Mouse (Mus musculus): ENCODE results near the gene Gm5475. TPM values are rescaled to one million over a fixed set of nuclear protein-coding genes. Genes with fewer than 3 reads are reported as not detected.

Gene Gm5475
- polyA plus RNA-seq, 1 experiment from 2014 or later = 0.10 TPM

DNA sequence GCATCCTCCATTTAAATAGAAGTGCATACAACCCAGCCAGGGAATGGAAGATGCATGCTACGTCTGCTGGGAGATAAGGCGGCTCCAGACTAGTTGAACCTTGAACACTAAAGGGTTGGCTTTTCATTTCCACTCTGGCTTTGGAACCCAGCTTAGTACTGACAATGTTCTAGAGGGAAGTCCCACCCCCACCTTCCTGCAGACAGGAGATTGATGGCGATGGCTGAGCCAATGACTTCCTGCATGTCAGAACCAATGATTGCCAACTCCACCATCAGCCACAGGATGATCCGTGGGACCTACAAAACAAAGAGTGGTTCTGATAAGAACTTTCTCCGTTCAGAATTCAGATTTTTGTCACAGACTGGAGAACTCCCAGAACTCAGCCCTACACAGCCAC lies 15.9 kb upstream of the Gm5475 start:
- no peak overlapping the region for H3K9ac ChIP-seq (ENCODE audit: low read depth, low read length)
- H3K27me3 ChIP-seq (ENCODE audit: control insufficient read depth, insufficient read depth, low read depth, low read length) = no peaks in the 10 kb centered on the region
- no peaks in the 10 kb centered on the region for H3K4me1 ChIP-seq (ENCODE audit: control insufficient read depth, insufficient read depth, low read length)
- 96% methylated on average over 5 of the region's 5 CpGs for WGBS
- H3K27ac ChIP-seq (ENCODE audit: low read length) = no peak overlapping the region
- ATAC-seq = no peak
- H3K9me3 ChIP-seq (replicated peaks; ENCODE audit: control insufficient read depth, low read length, poor library complexity, severe bottlenecking) = no peaks in the 10 kb centered on the region
- H3K4me3 ChIP-seq (ENCODE audit: low read depth, low read length) = no peak overlapping the region
- H3K4me2 ChIP-seq (ENCODE audit: low read length) = no peak overlapping the region
- H3K36me3 ChIP-seq (ENCODE audit: control insufficient read depth, insufficient read depth, low read length) = peaks cover 41% of the 10 kb centered on the region

DNA sequence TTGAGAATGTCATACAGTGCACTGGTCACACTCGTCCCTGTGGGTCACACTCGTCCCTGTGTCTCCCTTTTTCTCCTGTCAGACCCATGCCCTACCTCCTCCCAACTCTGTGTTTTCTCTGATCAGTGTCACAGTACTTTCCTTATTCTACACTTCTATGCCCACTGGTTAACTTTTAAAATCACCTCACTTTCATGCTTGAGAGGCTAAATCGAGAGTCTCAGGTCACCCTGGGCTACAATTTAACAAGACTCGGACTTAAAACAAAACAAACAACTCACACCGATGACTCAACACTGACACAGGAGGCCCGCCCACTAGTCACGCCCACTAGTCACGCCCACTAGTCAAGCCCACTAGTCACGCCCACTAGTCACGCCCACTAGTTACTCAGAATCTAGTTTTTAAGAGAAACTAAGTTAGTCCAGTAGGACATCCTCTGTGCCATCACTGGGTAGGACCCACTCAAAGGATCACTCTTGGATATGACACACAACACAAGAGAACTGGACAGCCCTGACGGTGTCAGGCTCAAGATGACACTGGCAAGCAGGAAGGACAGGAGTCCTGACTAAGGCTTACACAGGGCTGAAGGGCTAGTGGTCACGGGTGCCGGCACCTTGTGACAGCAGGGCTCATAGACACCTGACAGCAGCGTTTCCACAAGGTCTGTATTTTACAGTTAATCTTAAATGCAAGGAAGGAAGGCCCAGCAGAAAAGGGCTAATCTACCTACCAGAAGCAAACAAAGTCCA lies 10.9 kb upstream of the Gm5475 start:
- Histone ChIP-seq H3K4me1 (ENCODE audit: control insufficient read depth, insufficient read depth, low read length) (no peaks in the 10 kb centered on the region), H3K27ac (ENCODE audit: low read length) (no peak overlapping the region), H3K4me3 (ENCODE audit: low read depth, low read length) (no peak overlapping the region), H3K9ac (ENCODE audit: low read depth, low read length) (no peak overlapping the region), H3K9me3 (replicated peaks; ENCODE audit: control insufficient read depth, low read length, poor library complexity, severe bottlenecking) (no peaks in the 10 kb centered on the region), H3K4me2 (ENCODE audit: low read length) (no peak overlapping the region), H3K36me3 (ENCODE audit: control insufficient read depth, insufficient read depth, low read length) (peaks cover 17% of the 10 kb centered on the region; the same call in 1 of the 2 replicates), H3K27me3 (ENCODE audit: control insufficient read depth, insufficient read depth, low read depth, low read length) (no peaks in the 10 kb centered on the region)
- WGBS = 70% methylated on average over 14 of the region's 14 CpGs
- ATAC-seq = no peak

DNA sequence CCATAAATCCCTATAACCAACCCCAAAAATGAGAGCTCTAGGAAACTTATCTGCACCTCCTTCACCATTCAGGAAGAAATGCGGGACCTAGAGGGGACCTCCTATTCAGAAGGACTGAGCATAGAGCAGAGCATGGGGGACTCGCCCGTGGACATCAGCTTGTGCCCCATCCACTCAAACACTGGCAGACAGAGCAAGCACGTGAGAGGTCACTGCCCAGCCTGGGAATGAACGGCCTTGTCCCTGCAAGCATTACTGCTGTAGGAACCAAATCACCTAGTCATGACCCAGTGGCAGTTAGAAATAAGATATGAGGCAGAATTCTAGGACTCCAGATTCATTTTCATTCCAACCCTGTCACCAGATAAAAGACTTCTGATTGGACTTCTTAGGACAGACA lies 10.2 kb upstream of the Gm5475 start:
- H3K4me3 ChIP-seq (ENCODE audit: low read depth, low read length) = no peak overlapping the region
- WGBS = 86% methylated on average over 5 of the region's 5 CpGs
- H3K4me2 ChIP-seq (ENCODE audit: low read length) = no peak overlapping the region
- H3K27me3 ChIP-seq (ENCODE audit: control insufficient read depth, insufficient read depth, low read depth, low read length) = no peaks in the 10 kb centered on the region
- peaks cover 17% of the 10 kb centered on the region; the same call in 1 of the 2 replicates for H3K36me3 ChIP-seq (ENCODE audit: control insufficient read depth, insufficient read depth, low read length)
- H3K4me1 ChIP-seq (ENCODE audit: control insufficient read depth, insufficient read depth, low read length) = no peaks in the 10 kb centered on the region
- no peak overlapping the region for H3K27ac ChIP-seq (ENCODE audit: low read length)
- no peaks in the 10 kb centered on the region for H3K9me3 ChIP-seq (replicated peaks; ENCODE audit: control insufficient read depth, low read length, poor library complexity, severe bottlenecking)
- H3K9ac ChIP-seq (ENCODE audit: low read depth, low read length) = no peak overlapping the region
- ATAC-seq = no peak

DNA sequence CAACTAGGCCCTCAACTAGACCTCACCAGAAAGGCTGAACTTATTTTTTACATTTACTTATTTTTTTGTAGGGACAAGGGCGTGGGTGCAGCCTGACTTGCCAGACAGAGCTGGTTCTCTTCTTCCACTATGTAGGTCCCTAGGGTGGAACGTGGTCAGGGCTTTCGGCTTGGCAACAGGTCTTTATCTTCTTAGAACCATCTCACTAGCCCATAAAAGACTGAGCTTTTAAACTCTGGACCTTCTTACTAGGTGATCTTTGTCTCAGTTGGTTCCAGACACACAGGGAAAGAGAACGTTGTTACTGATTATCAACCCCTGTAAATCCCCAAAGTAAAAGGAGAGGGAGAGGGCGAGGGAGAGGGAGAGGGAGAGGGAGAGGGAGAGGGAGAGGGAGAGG lies 8.6 kb upstream of the Gm5475 start:
- no peak overlapping the region for H3K4me2 ChIP-seq (ENCODE audit: low read length)
- 79% methylated on average over 4 of the region's 5 CpGs for WGBS
- no peaks in the 10 kb centered on the region for H3K4me1 ChIP-seq (ENCODE audit: control insufficient read depth, insufficient read depth, low read length)
- H3K4me3 ChIP-seq (ENCODE audit: low read depth, low read length) = no peak overlapping the region
- H3K9me3 ChIP-seq (replicated peaks; ENCODE audit: control insufficient read depth, low read length, poor library complexity, severe bottlenecking) = no peaks in the 10 kb centered on the region
- H3K27ac ChIP-seq (ENCODE audit: low read length) = no peak overlapping the region
- H3K27me3 ChIP-seq (ENCODE audit: control insufficient read depth, insufficient read depth, low read depth, low read length) = no peaks in the 10 kb centered on the region
- no peak for ATAC-seq
- H3K9ac ChIP-seq (ENCODE audit: low read depth, low read length) = no peak overlapping the region
- 0 out of 2 replicates have a peak, but pooled peaks cover 11% of the 10 kb centered on the region for H3K36me3 ChIP-seq (ENCODE audit: control insufficient read depth, insufficient read depth, low read length)

DNA sequence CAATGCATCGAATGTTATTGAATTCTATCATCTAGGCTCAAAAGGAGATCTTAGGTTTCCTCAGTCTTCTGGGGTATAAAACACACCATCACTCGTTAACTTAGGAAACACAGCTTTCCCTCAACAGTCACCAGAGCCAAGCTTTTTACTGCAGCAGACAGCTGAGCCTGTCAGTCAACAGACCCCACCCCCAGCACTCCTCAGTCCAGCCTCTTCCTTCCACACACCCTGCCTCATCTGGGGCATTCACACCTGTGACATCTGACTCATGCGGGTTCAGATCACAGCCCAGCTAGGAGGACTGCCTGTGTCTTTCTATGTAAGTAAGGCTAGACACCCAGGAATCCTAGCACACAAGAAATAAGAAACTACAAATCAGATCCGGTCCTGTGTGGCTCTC lies 7.9 kb upstream of the Gm5475 start:
- Histone ChIP-seq H3K36me3 (ENCODE audit: control insufficient read depth, insufficient read depth, low read length) (0 out of 2 replicates have a peak, but pooled peaks cover 9% of the 10 kb centered on the region), H3K9ac (ENCODE audit: low read depth, low read length) (no peak overlapping the region), H3K27me3 (ENCODE audit: control insufficient read depth, insufficient read depth, low read depth, low read length) (no peaks in the 10 kb centered on the region), H3K4me1 (ENCODE audit: control insufficient read depth, insufficient read depth, low read length) (no peaks in the 10 kb centered on the region), H3K4me2 (ENCODE audit: low read length) (no peak overlapping the region), H3K27ac (ENCODE audit: low read length) (no peak overlapping the region), H3K4me3 (ENCODE audit: low read depth, low read length) (no peak overlapping the region), H3K9me3 (replicated peaks; ENCODE audit: control insufficient read depth, low read length, poor library complexity, severe bottlenecking) (no peaks in the 10 kb centered on the region)
- 73% methylated on average over 4 of the region's 4 CpGs for WGBS
- no peak for ATAC-seq

DNA sequence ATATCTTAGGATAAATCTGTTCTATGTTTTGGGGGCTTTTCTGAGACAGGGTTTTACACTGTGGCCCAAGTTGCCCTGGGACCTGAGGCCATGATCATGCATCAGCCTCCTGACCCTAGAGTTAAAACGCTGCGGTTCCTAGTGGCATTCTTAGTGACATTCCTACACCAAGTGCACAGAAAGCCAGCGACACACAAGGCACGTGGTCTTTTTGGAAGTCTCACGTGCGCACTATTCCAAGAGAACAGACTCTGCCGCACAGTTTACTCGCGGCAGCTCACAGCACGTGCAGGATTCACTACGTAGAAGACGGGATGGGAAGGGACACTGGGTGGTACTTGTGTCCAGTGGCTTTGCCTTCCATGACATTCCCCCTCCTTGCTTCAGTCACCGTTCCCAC lies 7.0 kb upstream of the Gm5475 start:
- Histone ChIP-seq H3K27ac (ENCODE audit: low read length) (no peak overlapping the region), H3K4me3 (ENCODE audit: low read depth, low read length) (no peak overlapping the region), H3K27me3 (ENCODE audit: control insufficient read depth, insufficient read depth, low read depth, low read length) (no peaks in the 10 kb centered on the region), H3K4me2 (ENCODE audit: low read length) (no peak overlapping the region), H3K4me1 (ENCODE audit: control insufficient read depth, insufficient read depth, low read length) (0 out of 2 replicates have a peak, but pooled peaks cover 7% of the 10 kb centered on the region), H3K36me3 (ENCODE audit: control insufficient read depth, insufficient read depth, low read length) (0 out of 2 replicates have a peak, but pooled peaks cover 4% of the 10 kb centered on the region), H3K9ac (ENCODE audit: low read depth, low read length) (no peak overlapping the region), H3K9me3 (replicated peaks; ENCODE audit: control insufficient read depth, low read length, poor library complexity, severe bottlenecking) (no peaks in the 10 kb centered on the region)
- no peak for ATAC-seq
- 97% methylated on average over 13 of the region's 13 CpGs for WGBS

DNA sequence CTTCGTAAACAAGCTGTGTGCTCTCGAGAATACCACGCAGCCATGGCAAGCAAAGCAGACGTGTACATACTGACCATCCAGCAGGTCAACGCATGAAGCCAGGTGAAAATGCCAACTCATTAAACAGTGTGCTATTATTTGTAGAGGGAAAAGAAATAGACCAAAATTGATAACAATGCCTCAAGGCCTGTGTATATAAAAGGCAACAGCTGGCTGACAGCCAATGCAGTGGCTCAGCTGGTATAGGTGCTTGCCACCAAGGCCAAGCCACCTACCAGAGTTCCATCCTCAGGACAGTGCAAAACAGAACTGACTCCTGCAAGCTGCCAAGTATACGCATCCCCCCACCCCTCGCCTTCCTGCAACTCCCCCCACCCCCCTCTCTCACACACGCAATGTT lies 6.3 kb upstream of the Gm5475 start:
- Histone ChIP-seq H3K4me3 (ENCODE audit: low read depth, low read length) (no peak overlapping the region), H3K9me3 (replicated peaks; ENCODE audit: control insufficient read depth, low read length, poor library complexity, severe bottlenecking) (no peaks in the 10 kb centered on the region), H3K27me3 (ENCODE audit: control insufficient read depth, insufficient read depth, low read depth, low read length) (no peaks in the 10 kb centered on the region), H3K27ac (ENCODE audit: low read length) (no peak overlapping the region), H3K4me2 (ENCODE audit: low read length) (no peak overlapping the region), H3K4me1 (ENCODE audit: control insufficient read depth, insufficient read depth, low read length) (peaks cover 12% of the 10 kb centered on the region; the same call in 1 of the 2 replicates), H3K9ac (ENCODE audit: low read depth, low read length) (no peak overlapping the region), H3K36me3 (ENCODE audit: control insufficient read depth, insufficient read depth, low read length) (no peaks in the 10 kb centered on the region)
- 88% methylated on average over 8 of the region's 8 CpGs for WGBS
- ATAC-seq = no peak

DNA sequence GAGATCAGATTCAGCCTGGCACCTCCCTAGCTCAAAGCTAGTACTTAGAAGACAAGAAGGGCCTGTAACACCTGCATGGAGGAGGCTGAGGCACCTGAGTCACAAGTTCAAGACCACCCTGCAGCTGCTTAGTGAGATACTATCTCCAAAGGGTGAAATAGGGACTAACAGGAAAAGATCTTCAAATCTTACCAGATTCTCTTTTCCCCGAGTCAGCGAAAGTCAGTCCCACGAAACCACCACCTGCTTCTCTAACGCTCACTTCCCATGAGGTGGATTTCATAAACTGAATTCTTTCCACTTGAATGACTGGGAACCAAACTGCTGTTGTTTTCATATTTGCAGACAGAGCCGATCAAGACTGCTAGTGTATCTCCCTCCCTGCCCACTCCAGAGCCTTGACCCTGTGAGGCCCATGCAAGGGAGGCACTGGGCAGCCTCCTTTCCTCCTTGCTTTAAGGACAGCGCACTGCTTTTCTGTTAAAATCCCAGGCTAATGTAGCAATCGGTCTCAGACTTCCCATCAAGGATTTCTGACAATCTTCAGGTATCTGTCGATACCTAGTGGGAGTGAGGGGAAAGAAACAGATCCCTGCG lies 4.0 kb upstream of the Gm5475 start:
- peaks cover 24% of the 10 kb centered on the region for H3K4me1 ChIP-seq (ENCODE audit: control insufficient read depth, insufficient read depth, low read length)
- no peak overlapping the region for H3K27ac ChIP-seq (ENCODE audit: low read length)
- H3K36me3 ChIP-seq (ENCODE audit: control insufficient read depth, insufficient read depth, low read length) = no peaks in the 10 kb centered on the region
- ATAC-seq = no peak
- H3K9me3 ChIP-seq (replicated peaks; ENCODE audit: control insufficient read depth, low read length, poor library complexity, severe bottlenecking) = no peaks in the 10 kb centered on the region
- no peak overlapping the region for H3K4me3 ChIP-seq (ENCODE audit: low read depth, low read length)
- no peak overlapping the region for H3K9ac ChIP-seq (ENCODE audit: low read depth, low read length)
- H3K27me3 ChIP-seq (ENCODE audit: control insufficient read depth, insufficient read depth, low read depth, low read length) = no peaks in the 10 kb centered on the region
- no peak overlapping the region for H3K4me2 ChIP-seq (ENCODE audit: low read length)
- 88% methylated on average over 9 of the region's 9 CpGs for WGBS

DNA sequence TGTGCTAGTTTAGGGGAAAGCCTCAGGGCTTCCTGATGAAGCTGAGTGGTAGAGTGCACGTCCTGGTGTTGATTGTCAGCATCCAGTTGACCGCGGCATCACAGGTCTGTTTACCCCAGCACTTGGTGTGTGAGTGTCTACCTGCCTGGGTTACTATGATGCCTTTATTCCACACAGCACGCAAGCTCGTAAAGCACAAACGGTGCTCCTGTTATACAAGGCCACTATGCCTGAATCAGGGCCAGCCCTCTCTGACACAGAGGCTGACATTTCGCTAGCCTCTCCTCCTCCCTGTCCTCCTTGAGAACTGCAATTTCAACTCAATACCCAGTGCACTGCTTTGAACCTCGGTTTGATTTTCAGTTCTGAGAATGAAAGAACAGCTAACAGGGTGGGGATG lies 2.6 kb upstream of the Gm5475 start:
- H3K9ac ChIP-seq (ENCODE audit: low read depth, low read length) = 0 out of 2 replicates have a peak overlapping the region, but pooled peaks have one; percentile 39

More for the DNA sequence above, 2.6 kb upstream of the Gm5475 start:
- H3K27me3 ChIP-seq (ENCODE audit: control insufficient read depth, insufficient read depth, low read depth, low read length) = peaks cover 2% of the 10 kb centered on the region; the same call in 1 of the 2 replicates
- no peaks in the 10 kb centered on the region for H3K36me3 ChIP-seq (ENCODE audit: control insufficient read depth, insufficient read depth, low read length)
- ATAC-seq = no peak
- WGBS = 67% methylated on average over 8 of the region's 8 CpGs
- H3K4me1 ChIP-seq (ENCODE audit: control insufficient read depth, insufficient read depth, low read length) = peaks cover 33% of the 10 kb centered on the region
- H3K9me3 ChIP-seq (replicated peaks; ENCODE audit: control insufficient read depth, low read length, poor library complexity, severe bottlenecking) = no peaks in the 10 kb centered on the region
- no peak overlapping the region for H3K27ac ChIP-seq (ENCODE audit: low read length)
- H3K4me2 ChIP-seq (ENCODE audit: low read length) = no peak overlapping the region
- no peak overlapping the region for H3K4me3 ChIP-seq (ENCODE audit: low read depth, low read length)
